Mouse (Mus musculus): ENCODE results near the gene Ankrd66. TPM values are rescaled to one million over a fixed set of nuclear protein-coding genes. Genes with fewer than 3 reads are reported as not detected.

Ankrd66 gene
- polyA plus RNA-seq, 1 experiment from 2014 or later: 0.20 TPM

DNA sequence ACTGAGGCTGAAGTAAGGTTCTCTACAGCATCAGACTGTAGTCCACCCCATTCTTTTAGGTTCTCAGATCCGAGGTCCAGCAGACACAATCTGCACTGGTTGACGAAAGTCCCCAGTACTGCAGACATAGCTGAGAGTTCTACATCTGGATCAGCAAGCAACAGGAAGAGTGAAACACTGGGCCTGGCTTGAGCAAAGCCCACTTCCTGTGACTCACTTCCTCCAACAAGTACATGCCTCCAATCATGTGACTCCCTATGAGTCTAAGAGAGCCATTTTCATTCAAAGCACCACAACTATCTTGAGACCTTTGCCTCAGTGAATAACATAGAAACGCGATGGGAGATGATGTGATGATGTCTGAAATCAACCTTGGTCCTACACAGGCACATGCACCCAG is 12.2 kb downstream of the Ankrd66 start:
- Histone ChIP-seq H3K9me3 (0 out of 2 replicates have a peak, but pooled peaks cover 4% of the 10 kb centered on the region), H3K4me3 (replicated peaks) (no peak overlapping the region), H3K36me3 (no peaks in the 10 kb centered on the region), H3K4me1 (replicated peaks) (peaks cover 10% of the 10 kb centered on the region), H3K4me2 (replicated peaks) (no peak overlapping the region), H3K9ac (replicated peaks) (no peak overlapping the region), H3K27me3 (no peaks in the 10 kb centered on the region), H3K27ac (no peak overlapping the region)
- no peak for ATAC-seq
- WGBS: 92% methylated on average over 4 of the region's 4 CpGs

GRCm38 (mm10) chr17:43530507-43530906 is 12.9 kb downstream of the Ankrd66 start:
- peaks cover 4% of the 10 kb centered on the region; the same call in 1 of the 2 replicates for H3K9me3 ChIP-seq
- WGBS: 82% methylated on average over 2 of the region's 2 CpGs

DNA sequence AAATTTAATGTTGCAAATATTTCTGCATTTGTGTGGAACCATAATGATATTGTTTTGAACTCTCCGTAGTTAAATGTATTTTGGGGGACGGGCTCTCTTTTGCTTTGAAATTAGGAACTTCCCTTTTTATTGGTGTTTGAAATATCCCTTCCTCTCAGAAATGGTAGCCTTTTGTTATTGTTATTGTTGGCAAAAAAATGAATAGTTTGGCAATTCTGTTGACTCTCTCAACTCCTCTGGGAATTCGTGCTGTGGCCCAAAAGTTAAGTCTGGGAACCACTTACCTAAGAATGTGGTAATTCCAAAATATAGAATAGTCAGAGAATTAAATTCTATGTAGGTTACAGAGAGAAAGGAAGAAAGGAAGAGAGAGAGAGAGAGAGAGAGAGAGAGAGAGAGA is 23.3 kb downstream of the Ankrd66 start:
- Histone ChIP-seq H3K4me3 (replicated peaks) (no peak overlapping the region), H3K9ac (replicated peaks) (no peak overlapping the region), H3K4me1 (replicated peaks) (no peaks in the 10 kb centered on the region), H3K4me2 (replicated peaks) (no peak overlapping the region), H3K9me3 (peaks cover under 1% of the 10 kb centered on the region; the same call in 1 of the 2 replicates), H3K27me3 (no peaks in the 10 kb centered on the region), H3K36me3 (no peaks in the 10 kb centered on the region), H3K27ac (no peak overlapping the region)
- no peak for ATAC-seq
- 83% methylated on average over 3 of the region's 3 CpGs for WGBS

More at GRCm38 (mm10) chr17:43530507-43530906, 12.9 kb downstream of the Ankrd66 start:
- Histone ChIP-seq H3K4me3 (replicated peaks) (no peak overlapping the region), H3K4me1 (replicated peaks) (peaks cover 10% of the 10 kb centered on the region), H3K27me3 (no peaks in the 10 kb centered on the region), H3K4me2 (replicated peaks) (no peak overlapping the region), H3K27ac (no peak overlapping the region), H3K36me3 (no peaks in the 10 kb centered on the region), H3K9ac (replicated peaks) (no peak overlapping the region)
- ATAC-seq: no peak

GRCm38 (mm10) chr17:43518644-43519409 is 24.6 kb downstream of the Ankrd66 start:
- H3K9ac ChIP-seq (replicated peaks): no peak overlapping the region
- peak; percentile 87 for ATAC-seq
- H3K36me3 ChIP-seq: no peaks in the 10 kb centered on the region
- no peaks in the 10 kb centered on the region for H3K4me1 ChIP-seq (replicated peaks)
- H3K27me3 ChIP-seq: no peaks in the 10 kb centered on the region
- peaks cover 7% of the 10 kb centered on the region; the same call in 1 of the 2 replicates for H3K9me3 ChIP-seq
- WGBS: 27% methylated on average over 18 of the region's 18 CpGs
- no peak overlapping the region for H3K27ac ChIP-seq
- H3K4me3 ChIP-seq (replicated peaks): no peak overlapping the region
- H3K4me2 ChIP-seq (replicated peaks): no peak overlapping the region

GRCm38 (mm10) chr17:43510782-43511181 is 32.7 kb downstream of the Ankrd66 start:
- Histone ChIP-seq H3K9me3 (peaks cover 7% of the 10 kb centered on the region; the same call in 1 of the 2 replicates), H3K4me2 (replicated peaks) (no peak overlapping the region), H3K27me3 (no peaks in the 10 kb centered on the region), H3K27ac (no peak overlapping the region), H3K9ac (replicated peaks) (no peak overlapping the region), H3K4me1 (replicated peaks) (no peaks in the 10 kb centered on the region), H3K4me3 (replicated peaks) (no peak overlapping the region), H3K36me3 (no peaks in the 10 kb centered on the region)
- ATAC-seq: no peak
- WGBS: 68% methylated on average over 4 of the region's 4 CpGs

GRCm38 (mm10) chr17:43504594-43504934 is 38.9 kb downstream of the Ankrd66 start:
- Histone ChIP-seq H3K27ac (no peak overlapping the region), H3K9me3 (no peaks in the 10 kb centered on the region), H3K36me3 (no peaks in the 10 kb centered on the region), H3K4me2 (replicated peaks) (no peak overlapping the region), H3K4me3 (replicated peaks) (no peak overlapping the region), H3K9ac (replicated peaks) (no peak overlapping the region), H3K4me1 (replicated peaks) (no peaks in the 10 kb centered on the region), H3K27me3 (no peaks in the 10 kb centered on the region)
- 92% methylated on average over 6 of the region's 6 CpGs for WGBS
- ATAC-seq: no peak

DNA sequence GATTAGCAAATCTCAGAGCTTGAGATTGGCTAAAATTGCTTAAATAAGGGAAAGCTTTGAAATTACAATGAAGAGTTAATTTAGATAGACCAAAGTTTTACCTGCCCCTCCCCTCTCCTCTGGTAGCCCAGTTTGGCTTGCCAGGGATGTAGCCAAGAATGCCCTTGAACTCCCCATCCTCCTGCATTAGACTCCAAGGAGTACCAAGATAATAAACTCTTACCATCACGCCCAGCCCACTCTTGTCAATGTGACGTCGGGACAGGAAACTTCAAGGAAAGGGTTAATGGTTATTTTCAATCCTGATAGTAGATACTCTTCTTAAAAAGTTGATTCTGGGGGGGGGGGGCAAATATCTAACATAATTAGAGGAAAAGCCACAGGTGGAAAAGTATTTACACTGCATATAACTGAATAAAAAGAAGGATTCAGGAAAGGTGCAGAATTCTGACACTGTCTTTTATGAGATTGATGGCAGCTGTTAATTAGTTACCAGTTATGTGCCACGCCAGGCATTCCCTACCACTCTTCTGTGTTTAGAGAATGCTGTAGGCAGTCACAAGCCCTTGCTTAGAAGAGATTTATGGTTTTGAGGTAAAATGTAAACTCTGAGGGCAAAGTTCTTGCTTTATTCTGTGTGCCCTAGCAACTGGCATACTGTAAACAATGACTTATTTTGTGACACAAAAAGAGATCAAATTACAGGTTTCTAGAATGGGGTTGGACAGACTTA is 39.4 kb downstream of the Ankrd66 start:
- H3K4me1 ChIP-seq (replicated peaks): no peaks in the 10 kb centered on the region
- no peaks in the 10 kb centered on the region for H3K27me3 ChIP-seq
- no peak overlapping the region for H3K4me3 ChIP-seq (replicated peaks)
- WGBS: 83% methylated on average over 4 of the region's 4 CpGs
- no peak overlapping the region for H3K4me2 ChIP-seq (replicated peaks)
- ATAC-seq: no peak
- H3K9ac ChIP-seq (replicated peaks): no peak overlapping the region
- H3K36me3 ChIP-seq: no peaks in the 10 kb centered on the region
- no peak overlapping the region for H3K27ac ChIP-seq
- no peaks in the 10 kb centered on the region for H3K9me3 ChIP-seq

DNA sequence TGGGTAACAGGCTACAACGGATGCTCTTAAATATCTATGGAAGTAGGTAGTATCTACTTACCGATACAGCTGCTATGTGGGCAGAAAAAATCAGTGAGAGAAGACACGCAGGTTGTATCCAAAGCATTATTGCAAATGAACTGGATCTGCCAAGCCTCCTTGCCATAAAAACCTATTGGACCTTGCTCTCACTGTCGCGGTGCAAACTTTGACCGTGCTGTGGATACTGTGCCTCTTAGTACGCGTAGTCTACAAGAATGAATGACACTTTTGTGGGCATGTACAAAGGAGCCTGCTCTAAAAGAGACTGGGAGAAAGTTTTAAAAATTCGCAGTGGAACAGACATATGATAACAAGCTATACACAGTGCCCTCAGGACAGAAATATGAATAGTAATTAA is 40.8 kb downstream of the Ankrd66 start, which contains the start of gene Mep1a:
Gene Mep1a, minus strand, starts transcription at position 221 of the 400 bp plus-strand sequence.
- H3K27ac ChIP-seq: no peak within 1 kb of the TSS
- H3K4me1 ChIP-seq (replicated peaks): no peaks in the 10 kb centered on the region
- no peak within 1 kb of the TSS for H3K4me2 ChIP-seq (replicated peaks)
- H3K9ac ChIP-seq (replicated peaks): no peak within 1 kb of the TSS
- ATAC-seq: no peak
- H3K9me3 ChIP-seq: no peaks in the 10 kb centered on the region
- WGBS: 90% methylated on average over 9 of the region's 9 CpGs
- H3K36me3 ChIP-seq: no peaks in the 10 kb centered on the region
- no peaks in the 10 kb centered on the region for H3K27me3 ChIP-seq
- H3K4me3 ChIP-seq (replicated peaks): no peak within 1 kb of the TSS

DNA sequence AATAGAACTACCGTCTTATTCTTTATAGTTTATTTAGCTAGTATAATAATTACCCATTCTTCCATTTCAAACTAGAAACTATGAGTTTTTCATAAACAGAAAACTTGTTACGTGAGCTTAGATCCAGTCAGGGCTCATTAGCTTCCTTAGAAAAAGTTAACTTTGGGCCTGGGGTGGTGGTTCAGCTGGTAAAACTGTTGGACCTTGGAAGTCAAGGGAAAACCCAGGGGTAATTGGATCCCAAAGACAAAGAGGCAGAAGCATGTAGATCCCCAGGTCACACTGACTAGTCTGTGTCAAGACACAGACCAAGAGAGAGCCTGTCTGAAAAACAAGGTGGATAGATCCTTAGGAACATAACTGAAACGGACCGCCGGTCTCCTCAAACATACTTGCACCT is 41.8 kb downstream of the Ankrd66 start:
- Histone ChIP-seq H3K4me1 (replicated peaks) (no peaks in the 10 kb centered on the region), H3K9me3 (no peaks in the 10 kb centered on the region), H3K36me3 (no peaks in the 10 kb centered on the region), H3K27ac (no peak overlapping the region), H3K9ac (replicated peaks) (no peak overlapping the region), H3K4me3 (replicated peaks) (no peak overlapping the region), H3K27me3 (no peaks in the 10 kb centered on the region), H3K4me2 (replicated peaks) (no peak overlapping the region)
- ATAC-seq: no peak
- WGBS: 94% methylated on average over 5 of the region's 5 CpGs

DNA sequence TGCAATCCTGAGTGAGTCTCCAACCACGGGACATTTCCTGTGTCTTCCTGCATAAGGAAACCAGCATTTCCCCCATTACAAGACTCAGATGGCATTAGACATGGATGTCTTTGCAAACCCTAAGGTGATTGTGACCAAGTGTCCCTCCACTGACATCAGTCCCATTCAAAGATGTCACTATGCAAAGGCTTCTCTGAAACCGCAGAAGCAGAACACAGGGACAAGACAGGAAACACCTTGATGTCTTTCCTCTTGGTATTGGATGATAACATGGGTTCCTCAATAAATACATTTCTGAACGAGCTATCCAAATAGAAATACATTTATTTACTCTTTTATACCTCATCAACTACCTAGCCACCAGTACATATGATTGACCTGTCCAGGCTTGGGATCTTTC is 42.2 kb downstream of the Ankrd66 start:
- ATAC-seq: no peak
- Histone ChIP-seq H3K4me3 (replicated peaks) (no peak overlapping the region), H3K36me3 (no peaks in the 10 kb centered on the region), H3K27me3 (no peaks in the 10 kb centered on the region), H3K27ac (no peak overlapping the region), H3K9me3 (no peaks in the 10 kb centered on the region), H3K4me2 (replicated peaks) (no peak overlapping the region), H3K4me1 (replicated peaks) (no peaks in the 10 kb centered on the region), H3K9ac (replicated peaks) (no peak overlapping the region)
- whole genome bisulfite sequencing: 84% methylated on average over 3 of the region's 3 CpGs

DNA sequence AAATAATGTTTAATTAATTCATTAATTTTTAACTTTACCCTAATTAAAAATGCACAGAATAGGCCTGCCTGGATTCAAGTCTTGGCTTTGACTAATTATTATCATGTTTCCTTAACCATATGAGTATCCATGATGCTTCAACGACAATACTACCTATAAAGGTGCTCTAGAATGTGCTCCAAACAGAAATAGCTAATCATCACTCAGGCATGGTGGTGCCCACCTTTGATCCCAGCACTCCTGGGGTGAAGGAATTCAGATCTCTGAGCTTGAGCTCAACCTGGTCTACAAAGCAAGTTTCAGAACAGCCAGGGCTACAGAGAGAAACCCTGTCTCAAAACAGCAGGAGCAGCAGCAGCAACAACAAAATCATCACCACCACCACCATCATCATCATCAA is 42.9 kb downstream of the Ankrd66 start:
- 74% methylated on average over 1 of the region's 1 CpGs for WGBS
- Histone ChIP-seq H3K4me2 (replicated peaks) (no peak overlapping the region), H3K9me3 (no peaks in the 10 kb centered on the region), H3K27ac (no peak overlapping the region), H3K36me3 (no peaks in the 10 kb centered on the region), H3K4me1 (replicated peaks) (no peaks in the 10 kb centered on the region), H3K27me3 (no peaks in the 10 kb centered on the region), H3K9ac (replicated peaks) (no peak overlapping the region), H3K4me3 (replicated peaks) (no peak overlapping the region)
- ATAC-seq: no peak

DNA sequence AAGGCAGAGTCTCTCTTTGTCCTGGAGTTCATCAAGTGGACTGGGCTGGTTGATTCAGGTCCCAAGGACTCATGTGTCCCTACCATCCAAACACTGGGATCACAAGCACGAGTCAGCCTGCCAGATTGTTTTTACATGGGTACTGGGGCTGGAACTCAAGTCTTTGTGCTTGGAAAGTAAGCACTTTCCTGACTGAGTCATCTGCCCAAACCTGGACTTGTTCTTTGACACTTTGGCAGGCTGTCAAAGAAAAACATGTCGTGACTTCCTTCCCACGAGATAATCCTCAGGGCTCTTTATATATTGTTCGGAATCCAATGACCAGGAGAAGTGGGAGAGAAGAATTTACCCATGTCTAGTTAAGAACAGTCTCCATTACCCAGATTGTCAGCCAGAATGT is 45.9 kb downstream of the Ankrd66 start:
- no peak overlapping the region for H3K9ac ChIP-seq (replicated peaks)
- no peaks in the 10 kb centered on the region for H3K27me3 ChIP-seq
- H3K4me2 ChIP-seq (replicated peaks): no peak overlapping the region
- no peaks in the 10 kb centered on the region for H3K36me3 ChIP-seq
- H3K9me3 ChIP-seq: no peaks in the 10 kb centered on the region
- H3K4me3 ChIP-seq (replicated peaks): no peak overlapping the region
- WGBS: 85% methylated on average over 4 of the region's 4 CpGs
- H3K4me1 ChIP-seq (replicated peaks): no peaks in the 10 kb centered on the region
- no peak for ATAC-seq
- H3K27ac ChIP-seq: no peak overlapping the region

Measured in midbrain, embryonic 13.5 days (tissue).